Mouse (Mus musculus) cerebellum, postnatal 14 days (tissue): Measurements from ENCODE around the gene Pde1a.

Experiments
- DNase-seq, 2 experiments: peaks; one replicate each; pipeline ENCODE4 v3.0.0; 2021; ENCODE audit warnings: mixed read lengths in 2 of 2

Gene Pde1a

DNA sequence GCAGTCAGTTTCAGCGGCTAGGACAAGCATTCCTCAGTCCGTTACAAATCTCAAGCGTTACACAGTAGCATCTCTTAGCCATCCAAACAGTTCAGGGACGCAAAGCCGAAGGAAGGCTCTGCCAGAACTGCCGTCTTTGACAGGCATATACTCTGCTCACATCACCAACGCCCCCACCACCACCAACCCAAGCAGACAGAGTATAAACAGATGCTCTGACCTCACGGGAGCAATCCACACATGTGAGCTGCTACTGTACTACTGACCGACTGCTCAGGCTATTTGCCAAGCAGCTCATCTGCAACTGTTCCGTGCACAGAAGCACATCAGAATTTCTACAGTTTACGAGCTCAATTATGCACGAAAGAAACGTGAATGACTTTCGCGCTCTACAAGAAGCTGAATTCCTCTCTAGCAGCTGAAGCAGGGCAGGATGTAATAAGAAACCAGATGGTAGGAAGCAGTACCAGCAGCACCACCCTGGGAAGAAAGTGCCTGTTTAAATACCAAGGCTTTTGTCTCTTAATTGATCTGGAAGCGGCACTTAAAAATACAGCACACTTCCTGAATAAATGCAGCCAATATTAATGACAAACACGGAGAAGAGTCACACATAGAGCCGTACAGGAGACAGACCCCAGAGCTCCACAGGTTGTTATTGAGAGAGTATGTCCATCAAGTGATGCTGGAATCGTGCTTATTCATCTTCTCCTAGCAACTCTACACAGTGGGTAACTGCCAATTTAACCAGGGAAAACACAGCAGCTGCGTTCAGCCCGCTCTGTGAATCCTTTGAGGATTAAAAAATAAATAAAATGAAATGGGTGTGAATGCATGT is at the start of gene Pde1a:
Gene Pde1a (minus strand): TSS at position 598 of the 838 bp plus-strand sequence.
- DNase-seq = peak; percentile 12 to 18

DNA sequence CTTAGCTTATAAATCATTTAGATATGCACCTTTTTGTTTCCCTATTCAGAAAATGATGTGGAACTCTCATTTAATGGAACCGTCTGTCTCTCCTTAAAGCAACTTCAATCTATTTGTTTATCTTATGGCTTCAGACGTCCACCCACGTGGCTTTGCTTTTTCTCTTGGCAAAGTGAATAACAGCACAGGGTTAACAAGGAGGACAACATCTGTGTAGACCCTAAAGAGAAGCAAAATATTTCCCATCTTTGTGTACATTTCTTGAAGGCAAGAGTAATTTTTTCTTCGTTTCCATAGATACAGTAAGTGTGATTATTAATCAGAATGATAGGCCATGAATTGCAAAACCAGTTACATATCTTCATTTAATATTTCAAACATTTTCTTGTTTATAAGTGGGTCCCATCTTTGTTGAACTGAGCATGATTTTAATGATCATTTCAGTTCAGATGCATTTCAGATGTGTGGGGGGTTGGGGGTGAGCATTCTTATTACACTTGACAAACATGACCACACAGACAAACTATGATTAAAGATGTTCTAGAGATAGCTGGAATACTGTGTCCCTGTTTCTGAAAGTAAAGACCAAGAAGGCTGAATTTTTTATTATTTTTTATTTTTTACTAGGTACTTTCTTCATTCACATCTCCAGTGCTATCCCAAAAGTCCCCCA is 49.5 kb upstream of the Pde1a start:
- no peak for DNase-seq

- no peak for DNase-seq
Measured at GRCm38 (mm10) chr2:80178154-80178553, 48.9 kb upstream of the Pde1a start.

DNA sequence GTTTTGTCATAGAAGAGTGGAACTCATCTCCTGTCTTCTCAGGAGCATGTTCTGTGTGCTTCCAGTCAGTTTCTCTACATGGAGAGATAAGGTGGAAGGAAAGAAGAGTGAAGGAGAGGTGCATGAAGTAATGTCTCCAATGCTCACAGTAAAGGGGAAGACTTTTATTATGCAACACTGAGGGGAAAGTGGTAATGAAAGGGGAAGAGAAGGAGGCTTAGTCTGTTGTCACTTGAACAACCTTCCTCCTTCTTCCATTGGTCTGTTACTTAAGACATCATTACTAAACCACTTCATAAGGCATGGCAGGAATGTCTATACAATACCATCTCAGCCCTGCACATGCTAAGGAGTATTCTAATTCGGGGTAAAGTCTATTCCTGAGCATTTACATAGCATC is 38.8 kb upstream of the Pde1a start:
- no peak for DNase-seq

DNA sequence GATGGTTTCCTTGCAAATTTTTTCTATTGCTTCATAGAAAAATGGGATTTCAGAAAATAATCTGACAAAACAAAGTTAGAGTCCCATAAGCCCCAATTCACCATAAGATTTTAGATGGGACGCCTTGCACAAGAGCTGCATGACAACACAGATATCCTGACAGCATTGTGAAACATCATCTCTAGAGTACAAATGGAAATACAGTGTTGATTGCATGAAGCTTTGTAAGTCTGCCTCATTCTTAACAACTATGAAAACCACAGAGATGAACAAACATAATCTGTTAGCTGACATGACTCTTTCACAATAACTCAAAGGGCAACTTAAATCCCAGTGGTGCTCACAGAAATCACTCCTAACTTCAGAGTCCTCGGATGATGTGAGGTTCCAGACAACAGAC is 29.5 kb upstream of the Pde1a start:
- no peak for DNase-seq

- no peak for DNase-seq
Measured at GRCm38 (mm10) chr2:80158196-80158595, 28.9 kb upstream of the Pde1a start.

DNA sequence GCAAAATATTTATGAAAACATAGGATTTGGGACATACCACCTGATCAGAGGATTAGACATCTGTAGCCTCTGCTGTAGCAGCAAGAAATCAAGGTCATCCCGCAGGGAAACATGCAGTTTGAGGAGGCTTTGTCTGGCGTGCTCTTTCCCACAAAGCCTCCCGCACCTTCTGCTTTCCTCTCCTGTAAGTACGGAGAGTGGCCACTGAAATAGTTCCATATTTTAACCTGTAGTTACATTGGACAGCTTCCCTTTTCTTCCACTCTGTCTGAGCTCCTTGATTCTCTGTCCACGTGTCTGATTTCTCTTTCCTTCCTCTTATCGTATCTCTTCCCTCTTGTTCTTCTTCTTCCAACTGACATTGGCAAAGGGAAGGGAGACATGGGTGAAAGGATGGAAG is 20.8 kb upstream of the Pde1a start:
- DNase-seq = peak in 1 of 2 experiments; percentile 3

GRCm38 (mm10) chr2:80149332-80149731 is 20.1 kb upstream of the Pde1a start:
- DNase-seq = peak; percentile 10 to 24

DNA sequence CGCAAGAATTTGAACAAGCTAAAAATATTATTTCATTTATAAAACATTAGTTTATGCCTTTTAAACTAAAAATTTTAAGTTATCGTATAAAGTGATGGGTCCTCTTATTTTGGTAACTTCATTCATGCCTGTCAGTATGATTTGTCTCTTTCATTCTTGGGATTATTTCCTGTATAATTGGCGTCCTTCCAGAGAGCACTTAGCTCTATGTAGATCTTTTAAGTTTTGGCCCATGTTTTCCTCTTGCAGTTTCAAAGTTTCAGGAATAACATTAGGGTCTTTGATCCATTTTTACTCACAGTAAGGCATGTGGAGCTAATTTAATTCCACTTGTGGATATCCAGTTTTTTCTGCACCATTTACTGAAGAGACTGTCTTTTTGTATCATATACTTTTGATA is 5.8 kb upstream of the Pde1a start:
- DNase-seq = no peak

GRCm38 (mm10) chr2:80132677-80133076 is 3.4 kb upstream of the Pde1a start:
- no peak for DNase-seq

GRCm38 (mm10) chr2:80126663-80127062 is 2.6 kb downstream of the Pde1a start:
- no peak for DNase-seq

GRCm38 (mm10) chr2:80086891-80087290 is 42.4 kb downstream of the Pde1a start:
- DNase-seq = no peak

DNA sequence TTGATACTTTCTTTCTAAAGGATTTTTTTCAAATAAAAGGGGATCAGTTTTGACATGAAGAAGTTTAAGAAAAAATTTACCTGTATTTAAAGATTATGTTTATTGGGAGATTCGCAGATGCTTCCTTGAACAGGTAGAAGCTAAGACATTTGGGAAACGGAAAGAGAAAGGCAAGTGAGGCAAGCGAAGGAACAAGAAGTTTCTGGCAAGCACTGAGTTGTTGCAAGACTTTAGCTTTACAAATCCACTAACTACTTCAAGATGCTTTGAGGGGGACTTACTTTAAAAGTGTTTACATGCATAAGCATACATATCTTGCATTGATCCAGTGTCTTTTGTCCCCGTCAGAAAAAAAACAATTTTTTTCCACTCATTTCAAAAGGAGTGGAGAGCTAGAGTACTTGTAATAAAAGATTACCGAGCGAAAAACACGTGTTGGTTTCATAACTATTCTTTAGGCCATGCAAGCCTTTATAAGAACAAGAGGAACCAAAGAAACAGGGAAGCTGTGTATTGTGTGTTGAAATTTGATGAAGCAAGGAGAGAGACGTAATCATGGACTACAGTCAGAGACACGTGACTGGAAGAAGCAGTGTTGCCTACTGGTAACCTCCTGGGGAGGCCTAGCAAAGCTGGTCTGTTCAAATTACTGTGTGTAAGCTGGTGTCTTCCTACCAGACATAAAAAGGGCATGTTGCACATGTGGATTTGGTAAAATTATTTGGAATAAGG is 49.0 kb downstream of the Pde1a start:
- no peak for DNase-seq

GRCm38 (mm10) chr2:80079618-80080017 is 49.6 kb downstream of the Pde1a start:
- no peak for DNase-seq

- no peak for DNase-seq
Measured at GRCm38 (mm10) chr2:80076323-80076722, 52.9 kb downstream of the Pde1a start.

DNA sequence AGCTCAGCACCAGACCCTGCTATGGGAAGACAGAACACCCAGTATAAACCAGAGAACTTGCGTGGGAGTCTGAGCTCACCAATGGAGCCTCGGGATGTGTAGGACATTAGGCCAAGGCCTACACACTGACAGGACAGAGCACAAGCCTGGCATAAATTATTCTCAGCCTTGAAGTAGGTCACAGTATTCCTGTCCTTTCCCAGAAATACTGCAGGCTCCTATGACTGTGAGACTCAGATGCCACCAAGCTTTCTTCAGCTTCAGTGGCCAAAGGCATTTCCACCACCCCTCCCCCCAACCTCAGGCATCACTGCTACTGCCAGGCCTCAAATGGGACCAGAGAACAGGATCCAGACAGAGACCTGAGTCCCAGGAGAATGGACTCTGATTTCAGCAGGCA is 54.7 kb downstream of the Pde1a start:
- DNase-seq = peak; percentile 7 to 41

DNA sequence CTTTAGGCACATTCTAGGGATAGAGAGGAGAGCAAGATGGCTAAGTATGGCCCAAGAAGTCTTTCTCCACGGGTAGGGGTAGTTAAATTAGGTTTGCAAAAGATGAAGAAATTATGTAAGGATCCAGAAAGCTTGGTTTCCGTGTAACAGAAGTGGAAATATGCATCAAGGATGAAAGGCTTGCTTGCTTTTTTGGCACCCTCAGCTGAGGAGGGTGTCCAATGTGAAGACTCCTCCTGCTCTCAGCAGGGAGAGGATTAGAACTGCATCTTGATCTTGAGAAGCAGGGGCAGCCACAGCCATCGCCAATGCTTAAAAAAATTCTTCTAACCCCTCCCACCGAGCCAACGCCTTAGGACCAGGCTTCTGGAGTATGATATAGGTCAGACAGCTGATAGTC is 55.2 kb downstream of the Pde1a start:
- no peak for DNase-seq

DNA sequence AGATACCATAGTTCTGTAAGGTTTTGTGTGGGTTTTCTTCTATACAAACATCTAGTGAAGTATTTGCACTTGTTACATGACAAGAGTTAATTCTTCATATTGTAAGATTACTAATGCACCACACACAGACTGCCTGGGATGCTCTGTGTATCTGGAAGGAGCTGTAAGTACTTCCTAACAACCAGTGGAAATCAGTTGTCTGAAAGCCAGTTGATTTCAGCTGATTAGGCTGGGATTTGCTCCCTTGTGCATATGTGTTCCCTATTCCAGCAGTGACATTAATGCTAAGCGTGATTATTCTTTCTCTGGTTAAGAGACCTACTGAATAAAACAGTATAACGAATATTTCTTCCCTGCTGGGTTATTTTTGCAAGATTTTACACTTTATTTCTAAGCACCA is 55.8 kb downstream of the Pde1a start:
- no peak for DNase-seq

GRCm38 (mm10) chr2:80069745-80070144 is 59.5 kb downstream of the Pde1a start:
- DNase-seq = no peak

DNA sequence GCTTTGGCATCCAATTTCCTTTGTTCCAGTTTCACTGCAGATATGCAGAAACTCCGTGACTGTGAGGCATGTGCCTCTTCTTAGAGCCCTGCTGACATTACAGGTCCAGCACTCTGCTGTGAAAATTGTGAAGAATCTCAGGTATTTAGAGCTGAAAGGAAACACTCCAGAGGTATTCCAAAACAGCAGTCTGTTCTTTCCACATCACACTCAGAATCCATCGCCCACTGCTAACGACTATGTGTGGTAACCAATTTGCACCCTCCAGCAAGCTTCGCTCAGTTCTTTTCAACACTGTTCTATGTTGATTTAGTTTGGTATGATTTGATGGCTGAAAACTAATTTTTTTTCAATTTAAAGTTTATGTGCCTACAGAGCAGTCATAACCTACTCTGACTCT is 62.8 kb downstream of the Pde1a start:
- no peak for DNase-seq

DNA sequence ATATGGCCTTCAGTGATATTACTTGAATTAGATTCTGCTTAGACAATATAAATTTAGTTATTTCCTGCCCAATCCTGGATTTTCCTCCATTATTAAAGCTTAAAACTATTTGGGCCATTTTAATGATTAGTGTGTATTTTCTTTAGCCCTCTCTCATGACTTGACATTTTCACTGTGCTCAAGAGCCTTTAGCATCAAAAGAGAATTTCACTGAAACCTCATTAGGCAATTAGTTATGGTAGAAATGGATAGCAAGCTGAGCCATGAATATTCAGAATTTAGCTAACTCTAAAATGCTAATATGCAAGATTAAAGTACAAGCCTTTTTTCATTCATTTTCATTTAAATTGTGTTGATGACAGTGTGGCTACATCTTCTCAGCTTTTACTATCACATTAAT is 73.2 kb downstream of the Pde1a start:
- no peak for DNase-seq

DNA sequence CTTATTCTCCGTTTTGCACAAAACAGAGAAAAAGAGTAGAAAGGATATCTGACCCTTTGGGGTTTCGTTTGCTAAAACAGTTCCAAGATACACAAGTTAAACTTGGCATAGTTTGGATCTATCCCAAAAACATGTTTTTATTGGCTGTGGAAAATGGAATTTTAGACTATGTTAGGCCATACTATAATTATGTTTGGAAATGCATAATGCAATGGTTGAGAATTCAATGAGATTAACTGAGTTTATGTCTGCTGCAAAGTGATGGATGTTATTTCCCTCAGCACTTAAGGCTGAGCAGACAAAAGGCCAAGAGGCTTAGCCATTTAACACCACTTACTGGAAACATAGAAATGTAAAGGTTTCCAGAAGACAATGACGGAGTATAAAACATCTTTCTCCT is 75.2 kb downstream of the Pde1a start:
- no peak for DNase-seq

GRCm38 (mm10) chr2:80046751-80047513 is 82.3 kb downstream of the Pde1a start:
- no peak for DNase-seq
